Mouse (Mus musculus): Measurements from ENCODE around the gene Rab4a. TPM values are rescaled to one million over a fixed set of nuclear protein-coding genes. Genes with fewer than 3 reads are reported as not detected.

The Rab4a gene
- polyA plus RNA-seq, 1 experiment from 2014 or later = 61.2 TPM

DNA sequence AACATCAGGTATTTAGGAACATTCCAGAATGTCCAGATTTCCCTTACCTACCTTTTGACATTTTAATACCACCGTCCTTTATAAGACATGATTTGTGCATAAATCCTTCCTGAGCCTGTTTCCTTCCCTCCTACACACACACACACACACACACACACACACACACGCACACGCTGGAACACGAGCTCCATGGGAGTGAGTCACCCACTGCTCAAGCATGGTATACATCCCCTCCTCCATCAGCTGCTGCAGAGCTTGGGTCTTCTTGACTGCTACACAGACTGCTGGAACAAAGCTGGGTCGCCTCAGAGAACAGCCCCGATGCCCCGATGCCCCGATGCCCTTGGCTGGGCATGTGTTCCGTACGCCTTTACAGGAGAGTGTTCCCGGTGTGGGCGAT is 40.7 kb downstream of the Rab4a start:
- no peak overlapping the region for H3K9ac ChIP-seq (ENCODE audit: low read length)
- 91% methylated on average over 12 of the region's 12 CpGs for WGBS

DNA sequence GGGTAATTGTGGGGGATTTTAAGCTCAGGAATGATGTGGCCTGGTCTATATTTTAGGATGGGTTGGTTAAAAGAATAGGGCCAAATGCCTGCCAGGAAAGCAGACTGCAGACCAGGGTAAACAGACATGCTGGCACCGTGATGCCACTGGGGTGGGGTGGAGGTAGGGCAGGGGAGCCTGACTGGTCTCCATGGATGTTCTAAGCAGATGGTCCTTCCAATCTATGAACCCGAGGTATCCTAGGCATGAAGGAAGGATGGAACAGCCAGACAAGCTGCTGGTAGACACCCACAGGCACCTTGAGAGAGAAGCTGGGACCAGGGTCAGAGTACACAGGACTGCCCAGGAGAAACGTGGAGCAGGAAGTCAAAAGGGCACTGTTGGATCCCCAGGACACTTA is 41.8 kb downstream of the Rab4a start:
- H3K27ac ChIP-seq (ENCODE audit: low read depth, low read length) = no peak overlapping the region
- 76% methylated on average over 3 of the region's 3 CpGs for WGBS
- no peak for ATAC-seq (ENCODE audit: low FRiP score)
- DNase-seq (ENCODE audit: low spot score, missing footprints) = no peak
- no peaks in the 10 kb centered on the region for H3K27me3 ChIP-seq (ENCODE audit: control insufficient read depth, insufficient read depth, low read length)
- no peak overlapping the region for H3K9ac ChIP-seq (ENCODE audit: low read length)
- H3K4me3 ChIP-seq (ENCODE audit: low read depth, low read length) = no peak overlapping the region
- H3K36me3 ChIP-seq (ENCODE audit: control insufficient read depth, insufficient read depth, low read length) = no peaks in the 10 kb centered on the region
- H3K9me3 ChIP-seq (ENCODE audit: control insufficient read depth, low read length) = no peaks in the 10 kb centered on the region
- no peaks in the 10 kb centered on the region for H3K4me1 ChIP-seq (ENCODE audit: control insufficient read depth, insufficient read depth, low read length)
- H3K4me2 ChIP-seq = no peak overlapping the region

More for the DNA sequence above, 40.7 kb downstream of the Rab4a start:
- Histone ChIP-seq H3K4me1 (ENCODE audit: control insufficient read depth, insufficient read depth, low read length) (no peaks in the 10 kb centered on the region), H3K27me3 (ENCODE audit: control insufficient read depth, insufficient read depth, low read length) (no peaks in the 10 kb centered on the region), H3K27ac (ENCODE audit: low read depth, low read length) (no peak overlapping the region), H3K9me3 (ENCODE audit: control insufficient read depth, low read length) (no peaks in the 10 kb centered on the region), H3K36me3 (ENCODE audit: control insufficient read depth, insufficient read depth, low read length) (no peaks in the 10 kb centered on the region), H3K4me3 (ENCODE audit: low read depth, low read length) (no peak overlapping the region), H3K4me2 (no peak overlapping the region)
- DNase-seq (ENCODE audit: low spot score, missing footprints) (no peak), ATAC-seq (ENCODE audit: low FRiP score) (no peak)

GRCm38 (mm10) chr8:123849352-123849751 is 43.6 kb downstream of the Rab4a start:
- Histone ChIP-seq H3K27ac (ENCODE audit: low read depth, low read length) (no peak overlapping the region), H3K4me3 (ENCODE audit: low read depth, low read length) (no peak overlapping the region), H3K36me3 (ENCODE audit: control insufficient read depth, insufficient read depth, low read length) (no peaks in the 10 kb centered on the region), H3K9ac (ENCODE audit: low read length) (no peak overlapping the region), H3K27me3 (ENCODE audit: control insufficient read depth, insufficient read depth, low read length) (no peaks in the 10 kb centered on the region), H3K9me3 (ENCODE audit: control insufficient read depth, low read length) (no peaks in the 10 kb centered on the region), H3K4me1 (ENCODE audit: control insufficient read depth, insufficient read depth, low read length) (no peaks in the 10 kb centered on the region), H3K4me2 (no peak overlapping the region)
- DNase-seq (ENCODE audit: low spot score, missing footprints) = no peak
- 85% methylated on average over 4 of the region's 4 CpGs for WGBS
- no peak for ATAC-seq (ENCODE audit: low FRiP score)

- no peaks in the 10 kb centered on the region; the same call in 1 of the 2 replicates for H3K9me3 ChIP-seq (ENCODE audit: control insufficient read depth, low read length)
- H3K9ac ChIP-seq (ENCODE audit: low read length) = no peak overlapping the region
- no peak for DNase-seq (ENCODE audit: low spot score, missing footprints)
- no peak overlapping the region for H3K4me2 ChIP-seq
- H3K4me3 ChIP-seq (ENCODE audit: low read depth, low read length) = no peak overlapping the region
- no peak overlapping the region for H3K27ac ChIP-seq (ENCODE audit: low read depth, low read length)
- H3K36me3 ChIP-seq (ENCODE audit: control insufficient read depth, insufficient read depth, low read length) = no peaks in the 10 kb centered on the region
- ATAC-seq (ENCODE audit: low FRiP score) = no peak
- whole genome bisulfite sequencing = 74% methylated on average over 5 of the region's 5 CpGs
- no peaks in the 10 kb centered on the region for H3K27me3 ChIP-seq (ENCODE audit: control insufficient read depth, insufficient read depth, low read length)
- H3K4me1 ChIP-seq (ENCODE audit: control insufficient read depth, insufficient read depth, low read length) = no peaks in the 10 kb centered on the region
Measured at GRCm38 (mm10) chr8:123851590-123851989, 45.8 kb downstream of the Rab4a start.

DNA sequence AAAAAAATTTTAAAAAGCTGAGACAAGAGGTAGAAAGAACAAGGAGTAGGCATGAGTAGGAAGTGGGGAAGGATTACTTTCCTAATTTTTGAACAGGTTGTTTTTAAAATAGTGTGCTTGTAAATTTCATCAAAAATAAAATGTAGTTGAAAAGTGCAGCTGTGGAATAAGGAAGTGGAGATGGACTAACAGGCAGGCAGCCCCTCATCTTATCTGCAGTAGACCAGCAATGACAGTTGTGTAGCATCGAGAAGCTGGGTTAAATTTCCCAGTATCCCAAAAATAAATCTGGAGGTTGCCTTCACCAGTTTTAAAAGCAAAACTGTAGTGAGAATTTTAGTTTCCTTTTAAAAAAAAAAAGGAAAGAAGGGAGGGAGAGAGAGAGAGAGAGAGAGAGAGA is 48.5 kb downstream of the Rab4a start:
- Histone ChIP-seq H3K4me3 (ENCODE audit: low read depth, low read length) (no peak overlapping the region), H3K27me3 (ENCODE audit: control insufficient read depth, insufficient read depth, low read length) (no peaks in the 10 kb centered on the region), H3K4me2 (no peak overlapping the region), H3K9me3 (ENCODE audit: control insufficient read depth, low read length) (no peaks in the 10 kb centered on the region; the same call in 1 of the 2 replicates), H3K27ac (ENCODE audit: low read depth, low read length) (no peak overlapping the region), H3K9ac (ENCODE audit: low read length) (no peak overlapping the region), H3K4me1 (ENCODE audit: control insufficient read depth, insufficient read depth, low read length) (peaks cover 6% of the 10 kb centered on the region), H3K36me3 (ENCODE audit: control insufficient read depth, insufficient read depth, low read length) (no peaks in the 10 kb centered on the region)
- ATAC-seq (ENCODE audit: low FRiP score) (no peak), DNase-seq (ENCODE audit: low spot score, missing footprints) (no peak)
- 96% methylated on average over 1 of the region's 1 CpGs for WGBS

GRCm38 (mm10) chr8:123854733-123855475 is 49.1 kb downstream of the Rab4a start:
- no peak overlapping the region for H3K4me3 ChIP-seq (ENCODE audit: low read depth, low read length)
- 90% methylated on average over 9 of the region's 9 CpGs for WGBS
- H3K27ac ChIP-seq (ENCODE audit: low read depth, low read length) = no peak overlapping the region
- H3K4me2 ChIP-seq = no peak overlapping the region
- no peaks in the 10 kb centered on the region for H3K36me3 ChIP-seq (ENCODE audit: control insufficient read depth, insufficient read depth, low read length)
- H3K9me3 ChIP-seq (ENCODE audit: control insufficient read depth, low read length) = no peaks in the 10 kb centered on the region; the same call in 1 of the 2 replicates
- H3K27me3 ChIP-seq (ENCODE audit: control insufficient read depth, insufficient read depth, low read length) = no peaks in the 10 kb centered on the region
- DNase-seq (ENCODE audit: low spot score, missing footprints) (no peak), ATAC-seq (ENCODE audit: low FRiP score) (no peak)
- H3K9ac ChIP-seq (ENCODE audit: low read length) = no peak overlapping the region
- peaks cover 6% of the 10 kb centered on the region for H3K4me1 ChIP-seq (ENCODE audit: control insufficient read depth, insufficient read depth, low read length)

- Histone ChIP-seq H3K4me2 (no peak overlapping the region), H3K27ac (ENCODE audit: low read depth, low read length) (no peak overlapping the region), H3K4me3 (ENCODE audit: low read depth, low read length) (no peak overlapping the region), H3K9ac (ENCODE audit: low read length) (no peak overlapping the region), H3K27me3 (ENCODE audit: control insufficient read depth, insufficient read depth, low read length) (peaks cover 7% of the 10 kb centered on the region; the same call in 1 of the 2 replicates), H3K9me3 (ENCODE audit: control insufficient read depth, low read length) (no peaks in the 10 kb centered on the region; the same call in 1 of the 2 replicates), H3K4me1 (ENCODE audit: control insufficient read depth, insufficient read depth, low read length) (peaks cover 6% of the 10 kb centered on the region), H3K36me3 (ENCODE audit: control insufficient read depth, insufficient read depth, low read length) (no peaks in the 10 kb centered on the region)
- ATAC-seq (ENCODE audit: low FRiP score) (no peak), DNase-seq (ENCODE audit: low spot score, missing footprints) (no peak)
- WGBS = 75% methylated on average over 3 of the region's 3 CpGs
Measured at GRCm38 (mm10) chr8:123857361-123857760, 51.6 kb downstream of the Rab4a start.

DNA sequence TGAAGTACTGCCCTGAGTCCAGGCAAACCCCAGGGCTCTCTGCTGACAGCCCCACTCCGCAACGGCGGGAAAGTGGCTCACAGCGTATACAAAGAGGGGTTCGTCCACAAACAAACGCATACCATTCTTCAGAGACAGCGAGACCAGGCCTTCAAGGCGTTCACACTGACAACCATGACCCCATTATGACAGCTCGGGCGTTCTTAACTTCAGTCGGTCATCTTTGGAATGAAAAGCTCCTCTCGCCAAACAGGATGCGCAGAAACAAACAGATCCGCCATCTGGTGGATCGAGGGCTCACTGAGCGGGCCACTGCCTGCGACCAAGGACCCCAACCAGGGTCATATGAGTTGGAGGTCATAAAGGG is 52.8 kb downstream of the Rab4a start:
- WGBS = 1% methylated on average over 17 of the region's 17 CpGs
- no peak overlapping the region; the same call in 1 of the 2 replicates for H3K27ac ChIP-seq (ENCODE audit: low read depth, low read length)

GRCm38 (mm10) chr8:123858941-123859647 is 53.3 kb downstream of the Rab4a start:
- H3K9me3 ChIP-seq (ENCODE audit: control insufficient read depth, low read length) = no peaks in the 10 kb centered on the region; the same call in 1 of the 2 replicates
- H3K4me1 ChIP-seq (ENCODE audit: control insufficient read depth, insufficient read depth, low read length) = peaks cover 6% of the 10 kb centered on the region
- H3K4me2 ChIP-seq = peak overlapping the region; percentile 91
- ATAC-seq (ENCODE audit: low FRiP score) (peak; percentile 95), DNase-seq (ENCODE audit: low spot score, missing footprints) (peak; percentile 99)
- H3K36me3 ChIP-seq (ENCODE audit: control insufficient read depth, insufficient read depth, low read length) = no peaks in the 10 kb centered on the region
- peak overlapping the region; percentile 81 for H3K9ac ChIP-seq (ENCODE audit: low read length)
- H3K4me3 ChIP-seq (ENCODE audit: low read depth, low read length) = peak overlapping the region; percentile 87
- WGBS = under 1% methylated on average over 79 of the region's 79 CpGs
- peaks cover 7% of the 10 kb centered on the region; the same call in 1 of the 2 replicates for H3K27me3 ChIP-seq (ENCODE audit: control insufficient read depth, insufficient read depth, low read length)
- peak overlapping the region; percentile 57 for H3K27ac ChIP-seq (ENCODE audit: low read depth, low read length)

More for the DNA sequence above, 52.8 kb downstream of the Rab4a start:
- no peaks in the 10 kb centered on the region for H3K36me3 ChIP-seq (ENCODE audit: control insufficient read depth, insufficient read depth, low read length)
- no peaks in the 10 kb centered on the region; the same call in 1 of the 2 replicates for H3K9me3 ChIP-seq (ENCODE audit: control insufficient read depth, low read length)
- peaks cover 7% of the 10 kb centered on the region; the same call in 1 of the 2 replicates for H3K27me3 ChIP-seq (ENCODE audit: control insufficient read depth, insufficient read depth, low read length)
- peak overlapping the region; percentile 91 for H3K4me2 ChIP-seq
- peaks cover 6% of the 10 kb centered on the region for H3K4me1 ChIP-seq (ENCODE audit: control insufficient read depth, insufficient read depth, low read length)
- ATAC-seq (ENCODE audit: low FRiP score) = 0 out of 2 replicates have a peak, but pooled peaks have one; percentile 19
- H3K4me3 ChIP-seq (ENCODE audit: low read depth, low read length) = peak overlapping the region; percentile 87
- H3K9ac ChIP-seq (ENCODE audit: low read length) = peak overlapping the region; percentile 81
- no peak for DNase-seq (ENCODE audit: low spot score, missing footprints)

Data from midbrain, embryonic 11.5 days (tissue).